Comparison of ENCODE assay signal across 9 mouse cellular contexts in genomic region chr17:45836253-45836652, GRCm38 (mm10).
DNase-seq lines count a peak whose midpoint lies in the region; ATAC-seq and TF ChIP-seq lines count a peak whose summit lies in the region.
"Had no signal": no experiment of that assay in that cellular context is flagged by ENCODE, and none has a peak within 500 bp of the region (broad histone marks: within the 10 kb centered on the region; RNA-seq: fewer than 3 reads in every experiment).

No protein-coding gene starts in this region.

- H3K36me3 ChIP-seq in kidney, adult 2 months (ENCODE audit: control insufficient read depth, insufficient read depth, low read length): no peaks in the 10 kb centered on the region
- H3K36me3 ChIP-seq in forebrain, embryonic 11.5 days (ENCODE audit: control insufficient read depth, insufficient read depth, low read length): no peaks in the 10 kb centered on the region
- H3K36me3 ChIP-seq: heart, embryonic 12.5 days had no signal

- no peaks in the 10 kb centered on the region for H3K4me1 ChIP-seq in kidney, adult 2 months (ENCODE audit: control insufficient read depth, insufficient read depth, low read length)
- H3K4me1 ChIP-seq in forebrain, embryonic 11.5 days (replicated peaks; ENCODE audit: control insufficient read depth, insufficient read depth, low read length): no peaks in the 10 kb centered on the region

- WGBS in kidney, adult 2 months: 41% methylated on average over 7 of the region's 7 CpGs
- WGBS in forebrain, embryonic 11.5 days: 70% methylated on average over 7 of the region's 7 CpGs

- TF ChIP-seq CTCF in kidney, adult 2 months (conservative IDR thresholded peaks at IDR 0.05; ENCODE audit: insufficient read depth, insufficient read length, low read depth, low read length): no peak

- ATAC-seq in forebrain, embryonic 11.5 days (replicated peaks; ENCODE audit: low FRiP score): no peak

- H3K9me3 ChIP-seq in forebrain, embryonic 11.5 days (ENCODE audit: control insufficient read depth, low read length): no peaks in the 10 kb centered on the region
- H3K9me3 ChIP-seq: heart, embryonic 12.5 days had no signal

- no peak overlapping the region for H3K27ac ChIP-seq in kidney, adult 2 months (ENCODE audit: insufficient read depth, low read depth, low read length)
- no peak overlapping the region for H3K27ac ChIP-seq in forebrain, embryonic 11.5 days (ENCODE audit: low read depth, low read length)

- no peak for TF ChIP-seq POLR2A in kidney, adult 2 months (IDR thresholded peaks at IDR 0.05; ENCODE audit: low read depth, low read length)

- no peaks in the 10 kb centered on the region for H3K27me3 ChIP-seq in kidney, adult 2 months (replicated peaks; ENCODE audit: control insufficient read depth, insufficient read depth, low read length)
- H3K27me3 ChIP-seq in forebrain, embryonic 11.5 days (ENCODE audit: control insufficient read depth, insufficient read depth, low read length): no peaks in the 10 kb centered on the region

- no peak overlapping the region for H3K4me2 ChIP-seq in forebrain, embryonic 11.5 days (ENCODE audit: low read depth, low read length, severe bottlenecking)
- H3K4me2 ChIP-seq: heart, embryonic 12.5 days had no signal

- H3K9ac ChIP-seq in forebrain, embryonic 11.5 days (ENCODE audit: low read length): no peak overlapping the region
- H3K9ac ChIP-seq: heart, embryonic 12.5 days had no signal

- DNase-seq in kidney, adult 2 months: peak; percentile 75
- no peak for DNase-seq in kidney, adult 11 months
- DNase-seq in NIH3T3 (ENCODE audit: low read depth): peak; percentile 66
- DNase-seq in cerebellum, postnatal 14 days: peak; percentile 67 to 70
- peak; percentile 50 to 77 for DNase-seq in kidney, postnatal 36 days
- DNase-seq in right cerebral cortex, postnatal 10 days (ENCODE audit: low spot score in 2 of 2): no peak
- DNase-seq in forebrain, embryonic 11.5 days (ENCODE audit: low spot score): no peak

- H3K4me3 ChIP-seq in kidney, adult 2 months (ENCODE audit: insufficient read depth, low read depth, low read length): no peak overlapping the region
- H3K4me3 ChIP-seq in forebrain, embryonic 11.5 days (ENCODE audit: low read depth, low read length): no peak overlapping the region
- H3K4me3 ChIP-seq: erythroblast, embryonic 14.5 days; heart, embryonic 12.5 days had no signal

Comparison
In these comparisons a context has a peak if more than half of its experiments do, and no peak if none do; other contexts are left out.
1. DNase-seq: peak in kidney, adult 2 months (single experiment), NIH3T3 (single experiment), cerebellum, postnatal 14 days (2 of 2) and kidney, postnatal 36 days (2 of 2); none in kidney, adult 11 months (single experiment), right cerebral cortex, postnatal 10 days (0 of 2) and forebrain, embryonic 11.5 days (single experiment).